Mouse (Mus musculus) WW6 (cell line): ENCODE results near the gene Sars2.

ENCODE experiments used
- DNase-seq: peaks from one replicate; pipeline ENCODE4 v3.0.0-alpha.2; 2013; ENCODE audit warnings: low read depth, low spot score

The Sars2 gene

DNA sequence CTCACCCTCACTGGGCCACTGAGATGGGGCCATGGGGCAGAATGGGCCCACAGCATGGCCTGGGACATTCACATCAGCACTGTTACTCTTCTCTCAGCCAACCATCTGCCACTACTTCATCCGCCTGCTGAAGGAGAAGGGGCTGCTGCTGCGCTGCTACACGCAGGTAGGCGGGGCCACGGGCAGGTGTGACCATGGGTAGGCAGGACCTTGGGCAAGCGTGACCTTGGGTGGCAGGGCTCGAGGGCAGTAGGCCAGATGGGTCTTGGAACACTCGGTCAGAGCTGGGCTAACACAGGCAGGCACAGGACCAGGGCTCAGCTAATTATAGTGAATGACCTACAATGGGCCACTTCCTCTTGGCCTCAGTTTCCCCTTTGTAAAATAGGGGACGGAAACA lies 37.0 kb downstream of the Sars2 start:
- no peak for DNase-seq

DNA sequence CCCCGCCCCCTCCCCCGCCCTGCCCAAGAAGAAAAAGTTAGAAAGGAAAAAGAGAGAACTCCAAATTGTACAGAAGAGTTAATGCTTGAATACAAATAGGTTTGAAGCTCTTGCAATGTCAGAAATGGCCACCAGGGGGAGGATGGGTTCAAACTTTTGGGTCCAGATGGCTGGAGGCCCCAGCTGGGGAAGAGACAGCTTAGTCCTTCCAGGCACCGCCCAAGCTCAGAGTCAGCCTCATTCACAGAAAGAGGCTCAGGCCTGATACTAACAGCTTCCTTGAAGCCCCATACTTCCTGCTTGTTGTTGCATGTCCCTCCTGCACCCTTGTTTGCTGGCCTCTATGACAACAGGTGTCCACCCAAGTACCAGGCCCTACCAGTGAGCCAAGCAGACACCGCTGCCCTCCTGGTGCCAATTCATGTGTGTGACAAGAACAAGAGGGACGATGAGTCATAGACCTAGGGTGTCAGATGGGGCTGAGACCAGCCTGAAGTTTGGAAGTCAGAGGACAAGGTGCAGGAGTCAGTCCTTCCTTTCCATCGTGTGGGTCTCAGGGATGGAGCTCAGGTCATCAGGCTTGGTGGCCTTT lies 38.4 kb downstream of the Sars2 start:
- DNase-seq: no peak

DNA sequence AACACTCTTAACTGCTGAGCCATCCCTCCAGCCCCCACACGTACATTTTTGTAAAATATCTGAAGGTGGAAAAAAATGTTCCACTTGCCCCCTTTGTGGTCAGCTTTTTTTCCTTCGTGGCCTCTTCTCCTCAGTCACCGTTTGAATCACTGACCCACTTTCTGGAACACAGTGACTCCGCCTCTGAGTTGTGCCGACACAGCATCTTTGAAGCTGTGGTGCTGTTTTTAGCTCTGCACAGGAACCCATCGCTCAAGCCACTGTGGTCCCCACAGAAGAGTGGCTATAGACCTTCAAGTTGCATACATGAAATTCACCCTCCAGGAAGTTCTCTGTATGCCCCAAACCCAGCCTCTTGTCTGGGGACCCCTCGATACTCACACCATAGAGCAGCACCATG lies 39.1 kb downstream of the Sars2 start:
- no peak for DNase-seq

- DNase-seq: no peak
These were observed 39.5 kb downstream of the Sars2 start for GRCm38 (mm10) chr7:28781261-28781663.

- DNase-seq: no peak
These were observed 43.4 kb downstream of the Sars2 start for GRCm38 (mm10) chr7:28785161-28785560.

- DNase-seq: no peak
These were observed 46.1 kb downstream of the Sars2 start for GRCm38 (mm10) chr7:28787884-28788283.

DNA sequence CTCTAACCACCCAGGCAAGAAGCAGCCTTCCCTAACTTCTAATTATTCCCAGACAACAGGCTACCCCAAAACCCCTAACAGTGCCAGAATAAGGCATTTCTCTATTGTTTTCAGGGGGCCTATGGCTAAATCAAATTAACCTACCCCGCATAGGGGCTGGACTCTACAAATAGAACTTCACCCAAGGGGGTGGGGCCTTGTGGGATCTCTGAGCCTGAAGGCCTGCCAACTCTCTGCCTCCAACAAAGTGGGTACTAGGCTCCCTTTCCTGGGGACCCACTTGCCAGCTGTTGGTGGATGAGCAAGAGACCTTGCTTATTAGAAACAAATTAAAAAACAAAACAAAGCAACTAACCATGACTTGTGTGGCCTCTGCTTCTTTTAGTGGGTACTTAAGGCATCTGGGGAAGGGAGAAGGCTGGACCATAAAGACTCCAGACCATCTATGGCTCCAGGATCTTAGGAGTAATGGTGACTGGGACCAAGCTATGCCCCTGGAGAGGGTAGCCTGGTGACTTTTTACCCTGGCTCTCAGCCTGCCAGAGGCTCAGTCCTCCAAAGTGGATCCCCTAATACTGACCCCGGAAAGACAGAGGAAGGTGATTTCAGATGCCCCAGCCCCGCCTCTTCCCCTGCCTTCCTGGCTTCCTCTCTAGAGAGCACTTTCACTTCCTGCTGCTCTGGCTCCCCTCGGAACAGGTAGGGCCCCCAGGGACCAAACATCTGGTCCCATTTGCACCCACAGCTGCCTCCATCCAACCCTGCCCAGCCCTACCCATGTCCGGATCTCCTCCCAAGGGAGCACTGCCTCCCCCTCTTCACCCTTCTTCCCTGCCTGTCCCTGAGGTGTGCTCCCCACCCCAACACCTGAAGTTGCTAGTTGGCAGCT lies 46.8 kb downstream of the Sars2 start, which contains the start of gene Rinl:
TSS of gene Rinl (plus strand) at position 663 of the 889 bp plus-strand sequence.
- DNase-seq: no peak

- no peak for DNase-seq
These were observed 47.4 kb downstream of the Sars2 start for GRCm38 (mm10) chr7:28789235-28789634.

- no peak for DNase-seq
These were observed 48.4 kb downstream of the Sars2 start for GRCm38 (mm10) chr7:28790066-28790806.

GRCm38 (mm10) chr7:28791706-28792105 lies 49.9 kb downstream of the Sars2 start:
- DNase-seq: no peak

GRCm38 (mm10) chr7:28792391-28793185 lies 50.8 kb downstream of the Sars2 start:
- DNase-seq: no peak

DNA sequence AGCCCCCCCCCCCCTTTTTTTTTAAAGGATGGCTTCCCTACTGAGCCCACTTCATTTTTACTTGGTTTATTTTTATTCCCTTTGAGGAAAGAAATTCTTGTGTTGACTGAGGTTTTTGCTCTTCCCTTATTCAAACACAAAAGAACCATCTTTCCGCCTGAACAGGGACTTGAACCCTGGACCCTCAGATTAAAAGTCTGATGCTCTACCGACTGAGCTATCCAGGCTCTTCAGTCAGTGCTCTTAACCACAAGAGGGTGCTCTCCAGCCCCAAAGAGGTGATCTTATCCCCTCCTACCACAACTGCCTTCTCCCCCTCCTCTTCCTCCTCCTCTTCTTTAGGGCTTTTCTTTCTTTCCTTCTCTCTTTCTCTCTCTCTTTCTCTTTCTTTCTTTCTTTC lies 52.0 kb downstream of the Sars2 start:
- no peak for DNase-seq

DNA sequence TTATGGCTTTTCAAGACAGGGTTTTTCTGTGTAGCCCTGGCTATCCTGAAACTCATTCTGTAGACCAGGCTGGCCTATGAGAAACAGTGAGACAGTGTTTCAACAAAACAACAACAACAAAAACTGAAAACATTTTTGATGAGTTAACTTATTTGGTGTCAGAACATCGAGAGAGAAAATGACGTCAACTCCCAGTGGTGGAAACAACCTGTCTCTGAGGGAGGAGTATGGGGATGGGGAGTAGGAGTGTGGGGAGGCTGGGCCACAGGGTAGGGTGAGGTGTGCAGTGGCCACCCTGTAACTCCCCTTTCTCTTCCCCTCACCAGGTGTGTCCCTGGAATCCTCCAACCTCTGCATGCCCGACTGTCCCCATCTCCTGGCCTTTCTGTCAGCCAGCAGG lies 52.7 kb downstream of the Sars2 start:
- DNase-seq: no peak

GRCm38 (mm10) chr7:28795832-28796231 lies 54.0 kb downstream of the Sars2 start:
- no peak for DNase-seq

- DNase-seq: peak; percentile 71
These were observed 54.8 kb downstream of the Sars2 start for GRCm38 (mm10) chr7:28796562-28796975.

DNA sequence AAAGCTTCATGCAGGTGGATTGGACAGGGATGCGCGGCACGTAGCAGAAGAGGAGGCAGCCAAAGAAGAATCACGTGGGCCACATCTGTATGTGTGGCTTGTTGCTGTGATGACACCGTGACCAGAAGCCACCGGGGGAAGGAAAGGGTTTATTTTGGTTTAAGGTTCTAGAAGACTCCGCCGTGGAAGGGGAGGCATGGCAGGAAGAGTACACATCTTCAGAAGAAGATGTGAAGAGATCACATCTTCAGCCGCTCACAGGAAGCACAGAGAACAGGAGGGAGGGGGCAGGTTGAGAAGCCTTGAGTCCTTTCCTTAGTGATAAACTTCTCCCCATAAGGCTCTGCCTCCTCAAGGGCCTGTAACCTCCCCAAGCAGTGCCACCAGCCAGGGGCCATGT lies 58.2 kb downstream of the Sars2 start:
- DNase-seq: no peak

- no peak for DNase-seq
These were observed 59.7 kb downstream of the Sars2 start for GRCm38 (mm10) chr7:28801451-28801850.

GRCm38 (mm10) chr7:28801901-28802670 lies 60.3 kb downstream of the Sars2 start:
- no peak for DNase-seq

DNA sequence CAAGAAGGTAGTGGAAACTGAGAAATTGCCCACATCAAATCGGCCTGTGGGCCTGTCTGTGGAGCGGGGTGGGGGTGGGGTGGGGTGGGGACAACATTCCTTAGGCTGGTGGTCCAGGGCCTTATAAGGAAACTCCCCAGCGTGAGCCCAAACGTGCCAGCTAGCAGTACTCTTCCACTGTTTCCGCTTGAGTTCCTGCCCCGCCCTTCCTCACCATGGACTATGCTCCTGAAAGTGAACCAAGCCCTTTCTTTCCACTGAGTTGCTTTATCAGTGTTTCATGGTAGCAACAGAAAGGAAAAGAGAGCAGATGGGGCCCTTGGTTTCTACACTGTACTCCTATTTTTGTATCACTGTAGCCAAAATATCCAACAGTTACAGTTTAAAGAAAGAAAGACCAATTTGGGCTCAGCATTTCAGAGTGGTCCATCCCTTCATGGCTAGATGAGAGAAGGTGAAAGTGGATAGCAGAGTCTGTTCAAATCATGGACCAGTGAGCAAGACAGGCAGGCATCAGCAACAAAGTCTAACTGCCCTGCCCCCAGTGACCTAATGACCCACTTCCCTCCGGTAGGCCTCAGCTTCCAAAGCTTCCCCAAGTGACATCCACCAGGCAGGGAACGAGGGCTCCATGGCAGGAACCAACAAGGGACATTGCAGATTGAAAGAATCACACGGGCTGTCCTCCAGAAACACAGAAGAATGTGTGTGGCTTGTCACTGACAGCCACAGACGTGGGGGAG lies 61.2 kb downstream of the Sars2 start:
- no peak for DNase-seq
